In the genomic region with DNA sequence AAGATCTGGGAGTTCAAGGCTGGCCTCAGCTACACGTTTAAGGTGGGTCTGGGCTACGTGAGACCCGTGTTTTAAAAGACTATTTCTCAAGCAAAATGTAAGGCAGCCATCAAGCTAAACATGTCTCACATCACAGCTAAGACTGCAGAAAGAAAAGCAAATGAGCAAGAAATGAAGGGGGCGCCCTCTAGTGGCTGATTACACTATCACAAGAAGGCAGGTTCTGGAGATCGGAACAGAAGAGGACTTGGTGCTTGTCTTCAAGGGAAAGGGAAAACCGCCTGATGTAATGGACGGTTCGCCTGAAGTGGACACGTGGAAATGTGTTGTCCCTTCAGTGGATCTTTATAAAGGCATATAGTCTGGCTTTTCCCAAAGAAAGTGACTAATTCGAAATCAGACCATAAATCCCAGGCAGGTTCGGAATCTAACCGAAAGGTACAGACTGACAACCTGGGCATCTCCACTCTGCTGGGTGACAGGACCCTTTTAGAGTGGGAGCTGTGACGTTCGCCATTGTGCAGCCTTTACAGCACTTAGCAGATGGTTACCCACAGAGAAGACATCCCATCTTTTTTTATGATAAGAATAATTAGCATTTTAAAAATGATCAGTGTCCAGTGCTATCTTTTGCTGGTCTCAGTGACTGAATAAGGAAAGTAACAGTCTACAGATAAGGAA, we compare ENCODE assay signal across 8 mouse cellular contexts. TPM values are rescaled to one million over a fixed set of nuclear protein-coding genes. Genes with fewer than 3 reads are reported as not detected.
DNase-seq lines count a peak whose midpoint lies in the region; ATAC-seq lines count a peak whose summit lies in the region.

No protein-coding gene starts in this region.

- intact Hi-C loops in heart, postnatal 10 days (cut with DNase I) = loop anchor here (2.0 kb wide), 1 partner anchor 64 kb away; no protein-coding TSS in a partner anchor

- H3K9me3 ChIP-seq in embryonic facial prominence, embryonic 14.5 days (ENCODE audit: control insufficient read depth, low read length) = no peaks in the 10 kb centered on the region

- no peak overlapping the region for H3K4me3 ChIP-seq in embryonic facial prominence, embryonic 14.5 days (ENCODE audit: low read depth, low read length)

- H3K36me3 ChIP-seq in embryonic facial prominence, embryonic 14.5 days (ENCODE audit: control insufficient read depth, insufficient read depth, low read length) = no peaks in the 10 kb centered on the region

- no peak overlapping the region for H3K4me2 ChIP-seq in embryonic facial prominence, embryonic 14.5 days (ENCODE audit: low read depth, low read length)

- no peaks in the 10 kb centered on the region for H3K4me1 ChIP-seq in embryonic facial prominence, embryonic 14.5 days (ENCODE audit: control insufficient read depth, insufficient read depth, low read length)

- ATAC-seq in embryonic facial prominence, embryonic 14.5 days (ENCODE audit: low read depth) = 0 out of 2 replicates have a peak, but pooled peaks have one; percentile 71

- WGBS in embryonic facial prominence, embryonic 14.5 days = 26% methylated on average over 14 of the region's 14 CpGs

- DNase-seq in ES-CJ7 (ENCODE audit: low read depth, low spot score) = peak; percentile 82
- DNase-seq in adrenal gland, postnatal 4 days (ENCODE audit: low spot score in 2 of 2) = peak; percentile 33 to 57
- DNase-seq in embryonic facial prominence, embryonic 14.5 days (ENCODE audit: low spot score) = peak; percentile 71
- peak; percentile 70 to 88 for DNase-seq in heart, postnatal 10 days
- DNase-seq in layer of hippocampus, adult 9-11 months = peak; percentile 62
- peak; percentile 66 for DNase-seq in lung, postnatal 25 days (ENCODE audit: low spot score)
- peak; percentile 93 for DNase-seq in retina, embryonic 14.5 days (ENCODE audit: low spot score)
- DNase-seq in urinary bladder, postnatal 36 days (ENCODE audit: low spot score in 2 of 2) = peak; percentile 39 to 68

- H3K27me3 ChIP-seq in embryonic facial prominence, embryonic 14.5 days (replicated peaks; ENCODE audit: control insufficient read depth, insufficient read depth, low read length) = no peaks in the 10 kb centered on the region

- no peak overlapping the region for H3K27ac ChIP-seq in embryonic facial prominence, embryonic 14.5 days (replicated peaks; ENCODE audit: low read depth, low read length)

- H3K9ac ChIP-seq in embryonic facial prominence, embryonic 14.5 days (ENCODE audit: low read depth, low read length) = no peak overlapping the region

RNA-seq across cellular contexts. Expression of gene Pttg1, which starts 13.1 kb away (rescaled TPM):
- total RNA-seq in adrenal gland, postnatal 4 days (2021) = 10 to 100 TPM; 49.8 to 54.2 TPM
- polyA plus RNA-seq in embryonic facial prominence, embryonic 14.5 days (2014; fragmentation: Nextera tagmentation; extraction: Ambion mirVana) = 71.3 and 83.2 TPM in 2 replicates
- 10 to 100 TPM; 64.1 to 70.3 TPM for total RNA-seq in heart, postnatal 10 days (2021)

RNA-seq across cellular contexts. Expression of gene Slu7, which starts 20.6 kb away (rescaled TPM):
- 10 to 100 TPM; 50.2 to 53.5 TPM for total RNA-seq in adrenal gland, postnatal 4 days (2021)
- polyA plus RNA-seq in embryonic facial prominence, embryonic 14.5 days (2014; fragmentation: Nextera tagmentation; extraction: Ambion mirVana) = 46.2 and 54.1 TPM in 2 replicates
- total RNA-seq in heart, postnatal 10 days (2021) = 10 to 100 TPM; 29.5 to 31.4 TPM
